ENCODE assay signal across 8 mouse cellular contexts in the genomic region with DNA sequence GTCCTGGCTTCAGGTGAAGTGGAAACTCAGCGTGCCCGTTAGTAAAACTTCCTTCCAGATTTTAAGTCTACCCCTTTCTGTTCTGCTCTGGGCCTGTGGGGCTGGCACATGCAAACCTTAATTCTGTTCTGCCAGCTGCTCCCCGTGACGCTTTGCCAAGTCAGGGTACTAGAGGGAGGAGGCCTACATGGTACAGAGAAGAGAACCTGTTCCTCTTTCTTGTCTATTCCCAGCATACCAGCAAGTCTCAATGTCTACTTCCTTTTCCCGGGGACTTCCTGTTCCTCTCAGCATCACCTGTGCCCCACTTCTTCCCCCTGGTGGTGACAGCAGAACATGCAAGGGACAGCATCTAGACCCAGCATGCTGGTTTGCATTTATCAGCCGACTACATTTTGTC.
A peak's percentile ranks its signal among the peaks of the same experiment; 100 is the strongest.
DNase-seq lines count a peak whose midpoint lies in the region; ATAC-seq lines count a peak whose summit lies in the region.

No protein-coding gene starts in this region.

- intact Hi-C loops in heart, postnatal 14 days (cut with DNase I): loop anchor here (10.0 kb wide), 1 partner anchor 204 kb away; no protein-coding TSS in a partner anchor

- ATAC-seq in CD4-positive, CD25-positive, alpha-beta regulatory T cell, adult 4 months: no peak
- peak; percentile 99 for ATAC-seq in megakaryocyte progenitor cell, adult 5-6 weeks (replicated peaks; ENCODE audit: poor library complexity)

- no peaks in the 10 kb centered on the region for H3K27me3 ChIP-seq in splenic B cell, adult 2 months (ENCODE audit: control insufficient read depth, insufficient read depth, low read length, poor library complexity, severe bottlenecking)

- DNase-seq in CD4-positive, CD25-positive, alpha-beta regulatory T cell, adult 2 months (ENCODE audit: low read depth, low spot score): peak; percentile 22
- peak; percentile 13 for DNase-seq in 3134 (ENCODE audit: extremely low read depth, insufficient read length, low spot score)
- peak; percentile 60 for DNase-seq in cerebellum, adult 11 months
- DNase-seq in heart, postnatal 14 days: peak; percentile 7 to 24
- DNase-seq in left cerebral cortex, adult 11 months (ENCODE audit: low spot score): peak; percentile 33
- DNase-seq in splenic B cell, adult 2 months (ENCODE audit: low read depth, low spot score): peak; percentile 65

- no peaks in the 10 kb centered on the region for H3K36me3 ChIP-seq in splenic B cell, adult 2 months (ENCODE audit: control insufficient read depth, insufficient read depth, low read length, poor library complexity, severe bottlenecking)

Comparison
In these comparisons a context has a peak if more than half of its experiments do, and no peak if none do; other contexts are left out.
1. DNase-seq: peak in every context shown above with its lines; median percentile 65 in splenic B cell, adult 2 months; 60 in cerebellum, adult 11 months; 33 in left cerebral cortex, adult 11 months; 22 in CD4-positive, CD25-positive, alpha-beta regulatory T cell, adult 2 months; 16 in heart, postnatal 14 days; 13 in 3134.